10 mouse cellular contexts compared by ENCODE assay signal in genomic region chr2:85123187-85123868, GRCm38 (mm10). TPM values are rescaled to one million over a fixed set of nuclear protein-coding genes. Genes with fewer than 3 reads are reported as not detected.
A peak's percentile ranks its signal among the peaks of the same experiment; 100 is the strongest.
DNase-seq lines count a peak whose midpoint lies in the region; ATAC-seq lines count a peak whose summit lies in the region.
"Had no signal": no experiment of that assay in that cellular context is flagged by ENCODE, and none has a peak within 500 bp of the region (broad histone marks: within the 10 kb centered on the region; RNA-seq: fewer than 3 reads in every experiment).

No protein-coding gene starts in this region.

- H3K27me3 ChIP-seq in limb, embryonic 11.5 days (ENCODE audit: control insufficient read depth, insufficient read depth, low read length) = no peaks in the 10 kb centered on the region
- no peaks in the 10 kb centered on the region for H3K27me3 ChIP-seq in limb, embryonic 10.5 days (ENCODE audit: low read depth, poor library complexity, severe bottlenecking)
- no peaks in the 10 kb centered on the region for H3K27me3 ChIP-seq in limb, embryonic 12.5 days
- no peaks in the 10 kb centered on the region for H3K27me3 ChIP-seq in neural tube, embryonic 12.5 days (replicated peaks)
- H3K27me3 ChIP-seq: embryonic facial prominence, embryonic 15.5 days; liver, embryonic 15.5 days had no signal

- H3K36me3 ChIP-seq in limb, embryonic 11.5 days (ENCODE audit: control insufficient read depth, insufficient read depth, low read length) = no peaks in the 10 kb centered on the region
- H3K36me3 ChIP-seq in limb, embryonic 10.5 days = no peaks in the 10 kb centered on the region
- no peaks in the 10 kb centered on the region for H3K36me3 ChIP-seq in limb, embryonic 12.5 days
- H3K36me3 ChIP-seq in neural tube, embryonic 12.5 days = no peaks in the 10 kb centered on the region
- H3K36me3 ChIP-seq: embryonic facial prominence, embryonic 15.5 days; liver, embryonic 15.5 days had no signal

- 28% methylated on average over 5 of the region's 5 CpGs for WGBS in limb, embryonic 11.5 days
- WGBS in limb, embryonic 10.5 days = 32% methylated on average over 5 of the region's 5 CpGs
- WGBS in limb, embryonic 12.5 days = 28% methylated on average over 5 of the region's 5 CpGs
- WGBS in neural tube, embryonic 12.5 days = 36% methylated on average over 5 of the region's 5 CpGs

- no peak overlapping the region for H3K9ac ChIP-seq in limb, embryonic 11.5 days (ENCODE audit: low read length)
- no peak overlapping the region for H3K9ac ChIP-seq in limb, embryonic 12.5 days (replicated peaks)
- no peak overlapping the region for H3K9ac ChIP-seq in neural tube, embryonic 12.5 days
- H3K9ac ChIP-seq: embryonic facial prominence, embryonic 15.5 days; liver, embryonic 15.5 days had no signal

- H3K9me3 ChIP-seq in limb, embryonic 11.5 days (ENCODE audit: control insufficient read depth, low read length) = no peaks in the 10 kb centered on the region
- H3K9me3 ChIP-seq in limb, embryonic 10.5 days (replicated peaks) = no peaks in the 10 kb centered on the region
- no peaks in the 10 kb centered on the region for H3K9me3 ChIP-seq in limb, embryonic 12.5 days
- no peaks in the 10 kb centered on the region for H3K9me3 ChIP-seq in neural tube, embryonic 12.5 days
- H3K9me3 ChIP-seq: embryonic facial prominence, embryonic 15.5 days; liver, embryonic 15.5 days had no signal

- no peak overlapping the region for H3K4me3 ChIP-seq in limb, embryonic 11.5 days (ENCODE audit: low read depth, low read length)
- H3K4me3 ChIP-seq in limb, embryonic 10.5 days = no peak overlapping the region
- no peak overlapping the region for H3K4me3 ChIP-seq in limb, embryonic 12.5 days (replicated peaks)
- H3K4me3 ChIP-seq in neural tube, embryonic 12.5 days = no peak overlapping the region
- H3K4me3 ChIP-seq: embryonic facial prominence, embryonic 15.5 days; liver, embryonic 15.5 days had no signal

- H3K27ac ChIP-seq in limb, embryonic 11.5 days (replicated peaks; ENCODE audit: low read depth, low read length) = no peak overlapping the region
- no peak overlapping the region for H3K27ac ChIP-seq in limb, embryonic 10.5 days
- no peak overlapping the region for H3K27ac ChIP-seq in limb, embryonic 12.5 days
- H3K27ac ChIP-seq in neural tube, embryonic 12.5 days = no peak overlapping the region
- H3K27ac ChIP-seq: embryonic facial prominence, embryonic 15.5 days; liver, embryonic 15.5 days had no signal

- DNase-seq in limb, embryonic 11.5 days (ENCODE audit: low spot score) = peak; percentile 48
- DNase-seq in limb, embryonic 10.5 days (ENCODE audit: low spot score) = no peak
- DNase-seq in R1 (ENCODE audit: low read depth, low spot score) = peak; percentile 49
- peak; percentile 59 for DNase-seq in embryo, embryonic 11.5 days (ENCODE audit: low read depth, low spot score)
- DNase-seq in hindlimb bud, embryonic 11.5 days (ENCODE audit: extremely low spot score, low read depth, low spot score) = peak; percentile 30
- DNase-seq in urinary bladder, postnatal 25 days (ENCODE audit: low spot score) = no peak

- H3K4me2 ChIP-seq in limb, embryonic 11.5 days (ENCODE audit: low read depth, severe bottlenecking) = no peak overlapping the region
- no peak overlapping the region for H3K4me2 ChIP-seq in limb, embryonic 12.5 days
- H3K4me2 ChIP-seq in neural tube, embryonic 12.5 days (replicated peaks) = no peak overlapping the region
- H3K4me2 ChIP-seq: embryonic facial prominence, embryonic 15.5 days; liver, embryonic 15.5 days had no signal

- ATAC-seq in limb, embryonic 11.5 days (ENCODE audit: insufficient number of reproducible peaks, low FRiP score, low TSS enrichment, low read depth) = 0 out of 2 replicates have a peak, but pooled peaks have one; percentile 2
- ATAC-seq in limb, embryonic 12.5 days (ENCODE audit: insufficient number of reproducible peaks, insufficient read depth, low FRiP score, low TSS enrichment, low read depth) = peak; percentile 24; the same call in 1 of the 2 replicates
- ATAC-seq in neural tube, embryonic 12.5 days (ENCODE audit: low FRiP score, low read depth) = peak; percentile 76

- no peaks in the 10 kb centered on the region for H3K4me1 ChIP-seq in limb, embryonic 11.5 days (ENCODE audit: control insufficient read depth, insufficient read depth, low read length)
- H3K4me1 ChIP-seq in limb, embryonic 10.5 days = no peaks in the 10 kb centered on the region
- H3K4me1 ChIP-seq in limb, embryonic 12.5 days (replicated peaks) = no peaks in the 10 kb centered on the region
- no peaks in the 10 kb centered on the region for H3K4me1 ChIP-seq in neural tube, embryonic 12.5 days
- H3K4me1 ChIP-seq: embryonic facial prominence, embryonic 15.5 days; liver, embryonic 15.5 days had no signal

RNA-seq across cellular contexts. Expression of gene Aplnr, which starts 12.7 kb away (rescaled TPM):
- 33.4 and 34.9 TPM in 2 replicates for polyA plus RNA-seq in limb, embryonic 11.5 days (2014; fragmentation: Nextera tagmentation; extraction: Ambion mirVana)
- polyA plus RNA-seq in limb, embryonic 10.5 days (2016; fragmentation: Nextera tagmentation; extraction: Ambion mirVana) = 32.9 and 40.6 TPM in 2 replicates
- 39.0 and 39.1 TPM in 2 replicates for polyA plus RNA-seq in limb, embryonic 12.5 days (2016; fragmentation: Nextera tagmentation; extraction: Ambion mirVana)
- 37.8 and 42.3 TPM in 2 replicates for polyA plus RNA-seq in neural tube, embryonic 12.5 days (2016; fragmentation: Nextera tagmentation; extraction: Ambion mirVana)

Comparison
In these comparisons a context has a peak if more than half of its experiments do, and no peak if none do; other contexts are left out.
1. DNase-seq: peak in limb, embryonic 11.5 days (single experiment), R1 (single experiment), embryo, embryonic 11.5 days (single experiment) and hindlimb bud, embryonic 11.5 days (single experiment); none in limb, embryonic 10.5 days (single experiment) and urinary bladder, postnatal 25 days (single experiment).
2. ATAC-seq: peak in every context shown above with its lines; median percentile 76 in neural tube, embryonic 12.5 days; 24 in limb, embryonic 12.5 days; 2 in limb, embryonic 11.5 days.